Mouse (Mus musculus) heart, adult 2 months (tissue): ENCODE results near the gene Pakap. TPM values are rescaled to one million over a fixed set of nuclear protein-coding genes. Genes with fewer than 3 reads are reported as not detected.

Source experiments
- DNase-seq, 2 experiments: peaks; one replicate each; pipeline ENCODE4 v3.0.0; 2021
- H3K27ac ChIP-seq: fragments of 200-600 bp; 2 replicates; pipeline ENCODE4 v1.8.1; 2022
- H3K27me3 ChIP-seq: fragments of 200-500 bp; 2 replicates; pipeline ENCODE4 v1.6.1; 2012; ENCODE audit warnings: mild to moderate bottlenecking, low read length, inconsistent platforms, mixed read lengths; ENCODE audit not compliant: control insufficient read depth, insufficient read depth
- H3K36me3 ChIP-seq: fragments of 200-500 bp; 2 replicates; pipeline ENCODE4 v1.6.1; 2012; ENCODE audit warnings: low read length, inconsistent platforms; ENCODE audit not compliant: control insufficient read depth, insufficient read depth
- H3K4me1 ChIP-seq: fragments of 200-500 bp; 2 replicates; pipeline ENCODE4 v1.6.1; 2011; ENCODE audit warnings: low read length; ENCODE audit not compliant: control insufficient read depth, insufficient read depth
- H3K4me3 ChIP-seq: fragments of 200-600 bp; 2 replicates; pipeline ENCODE4 v1.8.1; 2022
- H3K79me2 ChIP-seq: fragments of 200-500 bp; replicated peaks from 2 replicates; pipeline ENCODE4 v1.6.1; 2012; ENCODE audit warnings: mild to moderate bottlenecking, inconsistent platforms, low read length, moderate library complexity, mixed read lengths; ENCODE audit not compliant: control insufficient read depth, insufficient read depth
- H3K9ac ChIP-seq: fragments of 200-500 bp; 2 replicates; pipeline ENCODE4 v1.6.1; 2012; ENCODE audit warnings: low read depth, mild to moderate bottlenecking, control low read depth, inconsistent platforms, low read length, mixed read lengths
- CTCF ChIP-seq: fragments of 200-600 bp; IDR thresholded peaks from 2 replicates; pipeline ENCODE4 v1.8.1; 2022; ENCODE audit warnings: antibody characterized with exemption, mild to moderate bottlenecking, moderate library complexity
- EP300 ChIP-seq: fragments of 200-500 bp; IDR thresholded peaks from 2 replicates; pipeline ENCODE4 v1.6.1; 2011; ENCODE audit warnings: low read depth, low read length, control low read depth; ENCODE audit not compliant: insufficient read depth
- POLR2A ChIP-seq: fragments of 200-500 bp; IDR thresholded peaks from 2 replicates; pipeline ENCODE4 v1.6.1; 2011; ENCODE audit warnings: mild to moderate bottlenecking, low read depth, low read length, control low read depth; ENCODE audit not compliant: insufficient read depth
- WGBS: fragments of 180-500 bp; shearing (Covaris S2); methylation state at CpG from one replicate; pipeline ENCODE4 v1.1.7; 2018; 5-methylcytosine and 5-hydroxymethylcytosine counted together
- intact Hi-C: fragments of 180-260 bp; cut with DNase I; formaldehyde crosslinking; loops from one replicate; pipeline ENCODE4 v1.15.1; 2025
- polyA plus RNA-seq: library from polyadenylated mRNA; depleted of rRNA; stranded (reverse); fragments of >200 nt; gene quantifications from 2 replicates; pipeline ENCODE4 v1.2.3, GENCODE M21; 2012
- total RNA-seq, 2 experiments: library from RNA; stranded (reverse); gene quantifications; 2 replicates each; pipeline ENCODE4 v1.2.3; 2021

Pakap gene
- total and polyA plus RNA-seq, 3 experiments, result 3.3 to 35.2 (median 33.7) TPM

DNA sequence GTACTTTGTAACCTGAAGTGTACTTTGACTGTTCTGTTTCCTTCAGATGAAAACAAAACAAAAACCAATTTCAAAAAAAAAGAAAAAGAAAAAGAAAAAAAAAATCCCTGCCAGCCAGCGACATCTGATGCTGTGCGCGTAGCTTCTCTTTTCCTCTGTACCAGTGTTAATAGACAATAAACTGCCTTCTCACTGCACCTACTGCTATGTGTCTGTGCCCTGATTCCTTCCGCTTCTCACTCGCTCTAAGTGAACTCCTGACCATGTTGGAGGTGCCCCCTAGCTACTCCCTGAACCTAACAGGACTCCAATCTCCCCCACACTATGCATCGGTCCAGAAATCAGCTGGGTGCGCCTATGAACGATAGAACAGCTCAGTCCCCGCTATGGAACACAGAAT is 149.4 kb downstream of the Pakap start, which contains the start of gene Akap2:
Gene Akap2, plus strand, starts transcription at position 304 of the 400 bp plus-strand sequence.
- TF ChIP-seq EP300, result no peak
- no peak for TF ChIP-seq CTCF
- no peak within 1 kb of the TSS for H3K9ac ChIP-seq
- no peaks in the 10 kb centered on the region for H3K79me2 ChIP-seq
- no peak within 1 kb of the TSS for H3K27ac ChIP-seq
- intact Hi-C loops, result no loop called here
- 93% methylated on average over 9 of the region's 9 CpGs for WGBS
- no peak for DNase-seq
- H3K4me3 ChIP-seq, result no peak within 1 kb of the TSS
- no peaks in the 10 kb centered on the region for H3K27me3 ChIP-seq
- peaks cover 2% of the 10 kb centered on the region for H3K4me1 ChIP-seq
- H3K36me3 ChIP-seq, result no peaks in the 10 kb centered on the region

GRCm38 (mm10) chr4:57719370-57719769 is 151.4 kb downstream of the Pakap start:
- 94% methylated on average over 1 of the region's 1 CpGs for WGBS
- H3K27ac ChIP-seq, result no peak overlapping the region
- no peak for DNase-seq
- H3K4me1 ChIP-seq, result peaks cover 2% of the 10 kb centered on the region
- no peak overlapping the region for H3K9ac ChIP-seq
- no peak overlapping the region for H3K4me3 ChIP-seq
- intact Hi-C loops, result no loop called here
- TF ChIP-seq POLR2A, result no peak
- TF ChIP-seq CTCF, result peak; percentile 46
- no peak for TF ChIP-seq EP300
- H3K27me3 ChIP-seq, result no peaks in the 10 kb centered on the region
- 0 out of 2 replicates have a peak, but pooled peaks cover 2% of the 10 kb centered on the region for H3K79me2 ChIP-seq
- H3K36me3 ChIP-seq, result no peaks in the 10 kb centered on the region

DNA sequence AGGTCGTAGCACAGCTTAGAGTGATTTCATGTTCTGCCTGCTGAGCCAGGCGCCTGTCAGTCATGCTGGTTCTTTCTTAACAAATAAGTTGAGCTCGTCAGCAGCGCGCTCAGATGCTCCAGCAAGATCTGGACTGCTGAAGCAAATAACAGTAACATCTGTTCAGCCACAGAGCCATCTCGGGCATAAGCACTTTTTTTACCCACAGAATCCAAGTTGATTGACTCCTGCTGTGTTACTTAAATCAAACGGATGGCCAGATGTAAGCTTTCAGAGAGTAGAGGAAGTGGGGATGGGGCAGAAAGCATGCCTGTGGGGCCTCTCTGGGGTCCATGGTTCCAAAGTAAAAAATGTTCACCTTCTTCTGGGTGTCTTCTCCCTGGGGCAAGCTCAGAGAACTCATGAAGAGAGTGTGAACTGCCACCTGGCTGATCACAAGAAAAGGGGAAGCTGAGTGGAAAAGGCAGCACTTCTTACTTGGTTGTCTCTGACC is 152.9 kb downstream of the Pakap start:
- H3K4me1 ChIP-seq, result peaks cover 2% of the 10 kb centered on the region
- intact Hi-C loops, result loop anchor here (5.0 kb wide), 1 partner anchor 49 kb away; no protein-coding TSS in a partner anchor

GRCm38 (mm10) chr4:57722296-57722695 is 154.3 kb downstream of the Pakap start:
- no peak overlapping the region for H3K27ac ChIP-seq
- no peaks in the 10 kb centered on the region; the same call in 1 of the 2 replicates for H3K4me1 ChIP-seq
- no peak for TF ChIP-seq CTCF
- no peak for TF ChIP-seq EP300
- TF ChIP-seq POLR2A, result no peak
- 0 out of 2 replicates have a peak, but pooled peaks cover 2% of the 10 kb centered on the region for H3K79me2 ChIP-seq
- WGBS, result 87% methylated on average over 4 of the region's 4 CpGs
- no peak overlapping the region for H3K9ac ChIP-seq
- H3K27me3 ChIP-seq, result no peaks in the 10 kb centered on the region
- intact Hi-C loops, result loop anchor here (5.0 kb wide), 1 partner anchor 50 kb away; no protein-coding TSS in a partner anchor
- no peak overlapping the region for H3K4me3 ChIP-seq
- no peak for DNase-seq
- H3K36me3 ChIP-seq, result no peaks in the 10 kb centered on the region

More for the DNA sequence above, 152.9 kb downstream of the Pakap start:
- Histone ChIP-seq H3K79me2 (0 out of 2 replicates have a peak, but pooled peaks cover 2% of the 10 kb centered on the region), H3K9ac (no peak overlapping the region), H3K4me3 (no peak overlapping the region), H3K27me3 (no peaks in the 10 kb centered on the region), H3K27ac (no peak overlapping the region), H3K36me3 (no peaks in the 10 kb centered on the region)
- WGBS, result 71% methylated on average over 7 of the region's 7 CpGs
- no peak for DNase-seq
- TF ChIP-seq EP300, result no peak
- no peak for TF ChIP-seq CTCF
- no peak for TF ChIP-seq POLR2A

- Histone ChIP-seq H3K36me3 (no peaks in the 10 kb centered on the region), H3K9ac (no peak overlapping the region), H3K79me2 (0 out of 2 replicates have a peak, but pooled peaks cover 2% of the 10 kb centered on the region), H3K27ac (no peak overlapping the region), H3K27me3 (no peaks in the 10 kb centered on the region), H3K4me3 (no peak overlapping the region), H3K4me1 (no peaks in the 10 kb centered on the region; the same call in 1 of the 2 replicates)
- WGBS, result 71% methylated on average over 2 of the region's 2 CpGs
- intact Hi-C loops, result loop anchor here (5.0 kb wide), 1 partner anchor 51 kb away; no protein-coding TSS in a partner anchor
- TF ChIP-seq EP300 (0 out of 2 replicates have a peak, but pooled peaks have one; percentile 19), POLR2A (no peak), CTCF (peak; percentile 52)
- DNase-seq, result no peak
These were observed 155.7 kb downstream of the Pakap start for GRCm38 (mm10) chr4:57723659-57724058.

GRCm38 (mm10) chr4:57725569-57725968 is 157.6 kb downstream of the Pakap start:
- Histone ChIP-seq H3K27me3 (no peaks in the 10 kb centered on the region), H3K9ac (no peak overlapping the region), H3K27ac (no peak overlapping the region), H3K4me1 (peaks cover 8% of the 10 kb centered on the region), H3K4me3 (no peak overlapping the region), H3K36me3 (no peaks in the 10 kb centered on the region), H3K79me2 (0 out of 2 replicates have a peak, but pooled peaks cover 2% of the 10 kb centered on the region)
- TF ChIP-seq EP300 (no peak), POLR2A (no peak), CTCF (no peak)
- intact Hi-C loops, result no loop called here
- DNase-seq, result no peak
- WGBS, result 47% methylated on average over 1 of the region's 1 CpGs
